Mouse (Mus musculus) hindbrain, embryonic 14.5 days (tissue): ENCODE data around the gene Tmem191c. TPM values are rescaled to one million over a fixed set of nuclear protein-coding genes. Genes with fewer than 3 reads are reported as not detected.

Experiments used
- ATAC-seq: fragments of 200-750 bp; cut with Nextera tagmentation; 2 replicates; pipeline ENCODE4 v1.8.0; 2017; ENCODE audit warnings: moderate number of reproducible peaks, mild to moderate bottlenecking, moderate TSS enrichment, moderate library complexity; ENCODE audit not compliant: low FRiP score
- DNase-seq: peaks from one replicate; pipeline ENCODE4 v3.0.0-alpha.2; 2015; ENCODE audit warnings: low spot score
- H3K27ac ChIP-seq: fragments of 300-500 bp; sonication (generic); 2 replicates; pipeline ENCODE4 v1.5.1; 2014; ENCODE audit warnings: mild to moderate bottlenecking, moderate library complexity
- H3K27me3 ChIP-seq: fragments of 300-500 bp; sonication (generic); 2 replicates; pipeline ENCODE4 v1.6.1; 2014; ENCODE audit warnings: mild to moderate bottlenecking, low read length, mixed read lengths; ENCODE audit not compliant: control insufficient read depth, insufficient read depth
- H3K36me3 ChIP-seq: fragments of 300-500 bp; sonication (generic); replicated peaks from 2 replicates; pipeline ENCODE4 v1.6.1; 2014; ENCODE audit not compliant: control insufficient read depth, insufficient read depth
- H3K4me1 ChIP-seq: fragments of 300-500 bp; sonication (generic); replicated peaks from 2 replicates; pipeline ENCODE4 v1.6.1; 2014; ENCODE audit warnings: antibody characterized with exemption, low read length, mixed read lengths; ENCODE audit not compliant: control insufficient read depth, insufficient read depth
- H3K4me2 ChIP-seq: fragments of 300-500 bp; sonication (generic); replicated peaks from 2 replicates; pipeline ENCODE4 v1.6.1; 2014; ENCODE audit warnings: mild to moderate bottlenecking, moderate library complexity
- H3K4me3 ChIP-seq: fragments of 300-500 bp; sonication (generic); replicated peaks from 2 replicates; pipeline ENCODE4 v1.5.1; 2014; ENCODE audit warnings: mild to moderate bottlenecking, low read length
- H3K9ac ChIP-seq: fragments of 300-500 bp; sonication (generic); 2 replicates; pipeline ENCODE4 v1.6.1; 2014
- H3K9me3 ChIP-seq: fragments of 300-500 bp; sonication (generic); 2 replicates; pipeline ENCODE4 v1.6.1; 2016; ENCODE audit warnings: low read length; ENCODE audit not compliant: control insufficient read depth
- WGBS: fragments of 180-500 bp; shearing (Covaris S2); extraction: QIAGEN DNeasy Blood & Tissue Kit; methylation state at CpG from one replicate; pipeline ENCODE4 v1.1.7; 2014; 5-methylcytosine and 5-hydroxymethylcytosine counted together
- polyA plus RNA-seq: library from polyadenylated mRNA; unstranded; fragments of >200 nt; fragmentation: Nextera tagmentation; extraction: Ambion mirVana; gene quantifications from 2 replicates; pipeline ENCODE4 v1.2.1, GENCODE M21; 2014

Gene Tmem191c
- polyA plus RNA-seq, 1 experiment from 2014 or later: 36.6 TPM

DNA sequence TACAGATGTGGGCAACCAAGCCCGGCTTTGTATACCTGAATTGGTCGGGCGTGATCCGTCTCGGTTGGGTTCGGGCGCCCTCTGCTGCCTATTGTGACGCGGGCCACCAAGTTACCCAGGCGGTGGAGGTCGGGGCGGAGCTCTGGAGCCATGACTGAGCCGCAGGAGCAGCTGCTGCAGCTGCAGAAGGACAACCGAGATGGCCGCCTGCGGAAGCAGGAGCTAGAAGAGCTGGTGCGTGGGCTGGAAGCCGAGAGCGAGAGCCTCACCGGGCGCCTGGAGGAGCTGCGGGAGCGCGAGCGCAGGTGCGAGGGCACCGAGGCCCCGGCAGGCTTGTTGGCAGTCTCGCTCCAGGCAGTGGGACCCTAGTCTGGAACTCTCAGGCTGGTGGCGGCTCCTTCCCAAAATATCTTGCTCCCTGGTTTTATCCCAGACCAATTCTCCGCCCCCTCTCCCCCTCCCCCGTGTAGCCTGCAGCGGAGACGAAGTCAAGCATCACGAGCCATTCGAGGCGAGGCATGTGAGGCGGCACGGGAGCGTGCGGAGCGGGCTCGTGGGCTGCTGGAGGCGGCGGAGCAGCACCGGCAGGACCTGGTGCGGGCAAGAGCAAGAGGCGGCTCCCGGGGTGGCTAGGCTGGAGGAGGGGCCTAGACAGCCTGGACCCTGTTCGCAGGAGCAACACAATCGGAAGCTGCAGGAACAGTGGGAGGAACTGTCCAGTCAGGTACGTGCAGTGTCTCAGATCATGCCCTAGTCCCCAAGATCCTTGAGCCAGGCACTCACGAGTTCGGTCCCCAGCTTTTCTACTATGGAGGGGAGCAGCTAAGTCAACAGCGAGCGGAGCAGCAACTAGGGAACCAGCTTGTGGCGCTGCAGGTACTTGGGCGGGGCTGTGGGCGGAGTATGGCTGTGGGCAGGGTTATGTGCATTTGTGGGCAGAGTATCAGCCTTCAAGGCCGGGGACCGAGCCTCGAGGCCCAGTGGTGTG, 581 bp downstream of the Tmem191c start:
- DNase-seq (peak; percentile 91), ATAC-seq (peak; percentile 87)
- Histone ChIP-seq H3K4me3 (peak overlapping the region; percentile 46), H3K9ac (peak overlapping the region; percentile 62), H3K27me3 (peaks cover 33% of the 10 kb centered on the region), H3K36me3 (peaks cover 28% of the 10 kb centered on the region), H3K9me3 (no peaks in the 10 kb centered on the region), H3K4me2 (peak overlapping the region; percentile 79), H3K4me1 (peaks cover 20% of the 10 kb centered on the region; the same call in 1 of the 2 replicates), H3K27ac (peak overlapping the region; percentile 74)
- WGBS: under 1% methylated on average over 62 of the region's 62 CpGs

DNA sequence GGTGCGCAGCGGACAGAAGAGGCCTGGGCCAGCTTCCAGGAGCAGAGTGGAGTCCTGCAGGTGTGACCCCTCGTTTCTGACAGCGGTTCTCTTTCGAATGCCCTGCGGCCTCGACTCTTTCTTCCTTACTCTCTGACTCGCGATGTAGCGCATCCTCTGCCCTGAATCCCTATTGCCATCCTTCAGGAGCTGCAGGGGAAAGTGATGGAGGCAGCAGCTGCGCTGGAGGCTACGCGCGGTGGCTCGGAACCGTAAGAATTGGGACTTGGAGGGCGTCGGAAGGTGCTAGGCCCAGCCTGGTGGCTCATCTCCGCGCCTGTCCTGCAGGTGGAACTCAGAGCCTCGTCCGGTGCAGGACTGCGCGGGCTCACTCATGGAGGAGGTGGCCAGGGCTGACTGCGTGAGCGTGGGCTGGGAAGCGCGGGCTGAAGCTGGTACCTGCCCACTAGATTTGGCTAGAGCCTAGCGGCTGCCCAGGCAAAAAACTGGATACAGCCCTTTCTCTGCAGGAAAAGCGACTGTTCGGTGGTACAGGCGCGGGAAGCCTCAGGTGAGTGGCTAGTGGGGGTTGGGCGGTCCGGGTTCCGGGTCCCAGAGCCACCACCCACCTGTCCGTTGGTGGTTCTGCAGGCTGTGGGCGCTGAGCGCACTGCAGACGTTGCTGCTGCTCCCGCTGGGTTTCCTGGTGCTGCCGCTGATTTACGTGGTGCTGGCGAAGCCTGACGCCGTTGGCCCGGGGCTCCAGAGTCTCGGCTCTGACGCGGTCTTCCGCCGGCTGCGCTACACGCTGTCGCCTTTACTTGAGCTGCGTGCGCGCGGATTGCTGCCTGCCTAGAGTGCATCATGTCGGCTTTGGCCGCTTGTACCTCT, 1.7 kb downstream of the Tmem191c start:
- no peaks in the 10 kb centered on the region for H3K9me3 ChIP-seq
- DNase-seq (peak; percentile 56), ATAC-seq (peak; percentile 32; the same call in 1 of the 2 replicates)
- peaks cover 33% of the 10 kb centered on the region for H3K27me3 ChIP-seq
- H3K4me3 ChIP-seq: peak overlapping the region; percentile 46
- WGBS: 3% methylated on average over 61 of the region's 61 CpGs
- peak overlapping the region; percentile 79 for H3K4me2 ChIP-seq
- H3K4me1 ChIP-seq: peaks cover 20% of the 10 kb centered on the region; the same call in 1 of the 2 replicates
- H3K9ac ChIP-seq: peak overlapping the region; percentile 62
- H3K27ac ChIP-seq: no peak overlapping the region
- peaks cover 39% of the 10 kb centered on the region for H3K36me3 ChIP-seq

DNA sequence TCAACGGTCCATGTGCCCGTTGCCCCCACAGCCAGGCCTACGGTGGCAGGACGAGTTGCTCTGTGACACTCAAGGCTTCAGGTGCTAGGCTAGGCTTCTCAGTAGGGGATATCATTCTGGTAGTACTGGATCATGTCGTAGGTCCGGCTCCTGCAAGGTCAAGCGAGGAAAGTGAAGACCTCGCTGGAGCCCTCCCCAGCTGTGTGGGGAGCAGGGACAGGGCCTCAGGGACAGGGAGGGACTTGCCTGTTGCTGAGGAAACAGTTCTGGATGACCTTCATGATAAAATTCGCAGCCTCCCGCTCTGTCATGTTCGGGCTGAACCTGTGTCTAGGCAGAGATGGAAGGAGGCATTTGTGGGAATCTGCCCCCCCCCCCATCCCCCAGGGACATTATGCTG, 4.6 kb downstream of the Tmem191c start:
- Histone ChIP-seq H3K9ac (no peak overlapping the region), H3K4me2 (no peak overlapping the region), H3K9me3 (no peaks in the 10 kb centered on the region), H3K4me1 (peaks cover 20% of the 10 kb centered on the region; the same call in 1 of the 2 replicates), H3K27ac (no peak overlapping the region), H3K27me3 (peaks cover 33% of the 10 kb centered on the region), H3K36me3 (peaks cover 68% of the 10 kb centered on the region), H3K4me3 (no peak overlapping the region)
- no peak for DNase-seq
- no peak for ATAC-seq
- 93% methylated on average over 11 of the region's 11 CpGs for WGBS

DNA sequence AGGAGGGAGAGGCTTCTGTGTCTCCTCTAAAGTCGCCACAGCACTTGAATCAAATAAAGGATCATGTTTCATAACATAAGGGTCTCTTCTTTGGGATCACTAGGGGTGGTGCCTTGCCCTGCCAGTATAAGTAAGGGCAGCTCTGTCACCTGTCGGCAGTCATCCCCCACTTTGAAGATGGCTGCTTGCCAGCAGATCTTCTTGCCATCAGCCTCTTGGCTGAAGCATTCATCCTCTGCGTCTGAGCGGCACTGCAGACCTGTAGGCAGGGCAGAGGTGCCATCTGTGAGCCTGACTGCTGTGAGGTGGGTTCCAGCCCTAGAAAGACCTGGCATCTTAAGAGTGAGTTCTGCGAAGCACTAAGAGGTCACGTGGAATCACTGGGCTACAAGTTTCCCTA, 7.3 kb downstream of the Tmem191c start:
- Histone ChIP-seq H3K36me3 (peaks cover 93% of the 10 kb centered on the region), H3K4me1 (peaks cover under 1% of the 10 kb centered on the region; the same call in 1 of the 2 replicates), H3K9ac (no peak overlapping the region), H3K27ac (no peak overlapping the region), H3K4me3 (no peak overlapping the region), H3K4me2 (no peak overlapping the region), H3K27me3 (peaks cover 17% of the 10 kb centered on the region), H3K9me3 (no peaks in the 10 kb centered on the region)
- no peak for DNase-seq
- WGBS: 87% methylated on average over 6 of the region's 6 CpGs
- ATAC-seq: no peak

DNA sequence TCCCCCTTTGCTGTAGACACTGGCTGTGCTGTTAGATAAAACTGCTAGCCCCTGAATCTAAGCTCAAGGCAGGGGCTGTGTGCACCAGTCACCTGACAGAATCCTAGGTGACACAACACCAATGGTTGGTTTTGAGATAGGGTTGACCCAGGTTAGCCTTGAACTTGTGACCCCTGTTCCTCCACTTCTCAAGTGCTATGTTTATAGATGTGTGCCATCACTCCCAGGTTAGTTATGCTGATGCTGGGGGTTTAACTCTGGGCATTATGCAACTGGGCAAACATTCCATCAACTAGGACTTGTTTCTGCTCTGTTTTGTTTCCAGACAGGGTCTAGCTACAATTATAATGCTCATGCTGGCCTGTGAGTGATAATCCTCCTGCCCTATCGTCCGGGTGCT, 11.2 kb downstream of the Tmem191c start:
- Histone ChIP-seq H3K4me1 (no peaks in the 10 kb centered on the region), H3K4me3 (no peak overlapping the region), H3K36me3 (peaks cover 90% of the 10 kb centered on the region), H3K27me3 (no peaks in the 10 kb centered on the region), H3K9me3 (no peaks in the 10 kb centered on the region), H3K4me2 (no peak overlapping the region), H3K27ac (no peak overlapping the region), H3K9ac (no peak overlapping the region)
- DNase-seq (no peak), ATAC-seq (no peak)
- WGBS: 85% methylated on average over 2 of the region's 2 CpGs

DNA sequence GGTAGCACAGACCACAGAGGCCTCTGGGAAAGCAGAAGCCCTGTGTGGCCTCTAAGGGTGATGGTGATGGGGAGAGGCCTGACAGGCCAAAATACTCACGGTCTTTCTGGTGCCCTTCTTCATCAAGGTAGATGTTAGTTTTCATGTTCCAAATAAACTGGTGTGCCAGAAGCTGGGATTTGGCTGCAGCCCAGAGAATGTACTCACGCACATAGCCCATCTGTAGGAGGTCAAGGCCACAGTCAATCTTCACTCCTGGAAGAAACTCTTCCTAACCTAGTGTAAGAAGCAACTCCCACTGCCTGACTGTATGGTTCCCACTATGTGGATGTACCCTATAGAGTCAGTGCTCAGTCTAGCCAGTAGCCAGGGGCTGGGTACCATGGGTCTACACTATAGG, 15.1 kb downstream of the Tmem191c start:
- WGBS: 96% methylated on average over 2 of the region's 2 CpGs
- no peak for ATAC-seq

DNA sequence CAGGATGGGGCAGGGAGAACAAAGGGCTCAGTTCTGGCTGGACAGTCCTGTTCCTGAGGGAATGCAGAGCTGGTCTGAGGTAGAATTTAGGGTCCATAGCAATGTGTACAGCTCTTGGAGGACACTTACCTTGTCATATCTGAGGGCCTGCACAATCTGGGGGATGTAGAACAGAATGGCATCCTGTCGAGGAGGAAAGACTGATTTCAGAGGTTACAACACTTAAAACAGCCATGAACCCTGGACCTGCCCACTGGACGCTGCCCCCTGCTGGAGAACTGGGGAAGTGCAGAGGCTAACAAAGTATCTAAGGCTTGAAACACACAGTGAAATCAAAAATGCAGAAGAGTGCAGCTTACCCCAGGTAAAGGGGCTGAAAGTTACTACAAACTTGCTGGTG, 16.9 kb downstream of the Tmem191c start:
- 4% methylated on average over 2 of the region's 2 CpGs for WGBS
- H3K4me2 ChIP-seq: no peak overlapping the region
- H3K36me3 ChIP-seq: peaks cover 91% of the 10 kb centered on the region
- DNase-seq: peak; percentile 75
- H3K27me3 ChIP-seq: no peaks in the 10 kb centered on the region
- no peaks in the 10 kb centered on the region for H3K4me1 ChIP-seq
- no peaks in the 10 kb centered on the region for H3K9me3 ChIP-seq
- ATAC-seq: no peak
- no peak overlapping the region for H3K27ac ChIP-seq
- no peak overlapping the region for H3K9ac ChIP-seq
- H3K4me3 ChIP-seq: no peak overlapping the region

More for the DNA sequence above, 15.1 kb downstream of the Tmem191c start:
- no peak overlapping the region for H3K4me3 ChIP-seq
- H3K4me2 ChIP-seq: no peak overlapping the region
- H3K27me3 ChIP-seq: no peaks in the 10 kb centered on the region
- DNase-seq: no peak
- H3K9me3 ChIP-seq: no peaks in the 10 kb centered on the region
- no peaks in the 10 kb centered on the region for H3K4me1 ChIP-seq
- peaks cover 90% of the 10 kb centered on the region for H3K36me3 ChIP-seq
- H3K27ac ChIP-seq: no peak overlapping the region
- H3K9ac ChIP-seq: no peak overlapping the region

DNA sequence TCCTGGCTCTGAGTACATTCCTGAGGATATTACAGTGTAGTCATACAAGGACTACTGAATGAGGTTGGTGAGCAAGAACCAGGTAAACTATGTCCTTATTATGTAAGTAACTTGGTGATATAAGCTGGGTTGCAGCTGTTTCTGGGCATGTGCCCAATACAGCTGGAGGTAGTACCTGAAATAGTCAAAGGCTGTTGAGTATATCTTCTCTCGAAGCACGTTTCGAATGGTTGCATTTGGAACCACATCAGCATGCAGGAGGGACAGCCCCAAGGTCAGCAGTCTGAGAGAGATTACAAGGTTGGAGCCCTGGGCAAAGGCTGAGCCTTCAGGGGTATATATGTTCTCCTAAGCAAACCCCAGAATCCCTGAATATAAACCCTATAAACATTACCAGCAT, 24.9 kb downstream of the Tmem191c start:
- DNase-seq: no peak
- WGBS: 94% methylated on average over 3 of the region's 3 CpGs
- Histone ChIP-seq H3K36me3 (peaks cover 100% of the 10 kb centered on the region), H3K4me2 (no peak overlapping the region), H3K9ac (no peak overlapping the region), H3K4me1 (no peaks in the 10 kb centered on the region), H3K4me3 (no peak overlapping the region), H3K27me3 (no peaks in the 10 kb centered on the region), H3K27ac (no peak overlapping the region), H3K9me3 (no peaks in the 10 kb centered on the region)
- no peak for ATAC-seq
